Mouse (Mus musculus) thymus, adult 2 months (tissue): ENCODE measurements around the gene Aifm3.

ENCODE experiments used
- CTCF ChIP-seq: fragments of 200-500 bp; IDR thresholded peaks from 2 replicates; pipeline ENCODE4 v1.5.1; 2012; ENCODE audit warnings: mild to moderate bottlenecking, control low read depth, low read length, moderate library complexity, borderline replicate concordance; ENCODE audit not compliant: control insufficient read depth, poor library complexity, insufficient read depth; ENCODE audit errors: extremely low read depth
- POLR2A ChIP-seq: fragments of 200-500 bp; IDR thresholded peaks from 2 replicates; pipeline ENCODE4 v1.6.1; 2012; ENCODE audit warnings: mild to moderate bottlenecking, low read length, control low read depth, moderate library complexity; ENCODE audit not compliant: control insufficient read depth, poor library complexity, insufficient read depth; ENCODE audit errors: extremely low read depth

DNA sequence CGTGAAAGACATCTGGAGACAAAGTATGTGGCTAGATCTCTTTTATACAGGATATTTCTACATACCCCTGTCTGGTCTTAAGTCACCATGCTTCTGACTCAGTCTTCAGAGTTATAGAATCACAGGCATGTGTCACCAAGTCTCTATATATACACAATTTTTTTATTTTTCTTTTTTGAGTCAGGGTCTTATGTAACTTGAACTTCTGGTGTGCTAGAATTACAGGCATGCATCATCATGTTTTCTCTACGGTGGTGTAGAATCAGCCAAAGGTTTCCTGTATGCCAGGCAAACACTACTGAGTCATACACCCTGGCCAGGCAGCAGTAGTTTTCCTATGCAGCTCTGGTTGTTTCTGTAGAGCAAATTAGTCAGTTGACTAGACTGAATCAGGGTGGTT, 53.2 kb downstream of the Aifm3 start:
- no peak for TF ChIP-seq CTCF
- no peak for TF ChIP-seq POLR2A
